Mouse (Mus musculus) CD4-positive, CD25-positive, alpha-beta regulatory T cell, adult 9 weeks (primary cell): ENCODE measurements around the gene Tmem126a. TPM values are rescaled to one million over a fixed set of nuclear protein-coding genes. Genes with fewer than 3 reads are reported as not detected.

Source experiments
- polyA plus RNA-seq: library from polyadenylated mRNA; unstranded; fragments of 100-300 nt; shearing (Covaris generic); gene quantifications from one replicate; pipeline ENCODE4 v1.2.1, GENCODE M21; 2017

Gene Tmem126a
- polyA plus RNA-seq = 95.0 TPM

DNA sequence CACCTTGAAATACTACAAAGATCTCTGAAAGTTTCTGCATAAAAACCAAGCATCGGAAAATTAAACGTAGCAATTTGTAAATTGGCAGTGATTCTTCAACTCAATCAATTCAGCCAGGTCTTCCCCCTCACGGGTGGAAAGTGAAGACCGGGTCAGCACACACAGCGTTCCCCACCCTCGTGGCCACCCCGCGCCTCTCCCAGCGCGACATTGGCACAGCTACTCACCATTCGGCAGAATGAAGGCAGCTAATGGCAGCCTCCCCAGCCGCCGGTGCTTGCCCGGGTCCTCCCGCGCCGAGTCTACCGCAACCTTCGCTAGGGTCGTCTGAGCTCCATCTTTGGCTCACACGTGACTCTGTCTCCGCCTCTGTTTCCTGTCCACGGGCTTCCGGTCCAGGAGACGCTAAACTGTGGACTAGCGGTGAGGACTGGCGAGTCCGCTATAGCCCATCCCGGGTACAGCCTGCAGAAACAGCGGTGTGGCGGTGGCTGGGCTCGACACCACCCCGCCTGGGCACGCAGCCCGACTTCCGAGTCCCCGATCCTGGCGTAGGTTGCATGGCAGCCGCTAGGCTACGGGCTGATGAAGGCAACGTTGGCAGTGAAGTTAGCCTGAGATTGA is at the start of gene Tmem126a:
Gene Tmem126a (minus strand): TSS at position 385 of the 624 bp plus-strand sequence.

DNA sequence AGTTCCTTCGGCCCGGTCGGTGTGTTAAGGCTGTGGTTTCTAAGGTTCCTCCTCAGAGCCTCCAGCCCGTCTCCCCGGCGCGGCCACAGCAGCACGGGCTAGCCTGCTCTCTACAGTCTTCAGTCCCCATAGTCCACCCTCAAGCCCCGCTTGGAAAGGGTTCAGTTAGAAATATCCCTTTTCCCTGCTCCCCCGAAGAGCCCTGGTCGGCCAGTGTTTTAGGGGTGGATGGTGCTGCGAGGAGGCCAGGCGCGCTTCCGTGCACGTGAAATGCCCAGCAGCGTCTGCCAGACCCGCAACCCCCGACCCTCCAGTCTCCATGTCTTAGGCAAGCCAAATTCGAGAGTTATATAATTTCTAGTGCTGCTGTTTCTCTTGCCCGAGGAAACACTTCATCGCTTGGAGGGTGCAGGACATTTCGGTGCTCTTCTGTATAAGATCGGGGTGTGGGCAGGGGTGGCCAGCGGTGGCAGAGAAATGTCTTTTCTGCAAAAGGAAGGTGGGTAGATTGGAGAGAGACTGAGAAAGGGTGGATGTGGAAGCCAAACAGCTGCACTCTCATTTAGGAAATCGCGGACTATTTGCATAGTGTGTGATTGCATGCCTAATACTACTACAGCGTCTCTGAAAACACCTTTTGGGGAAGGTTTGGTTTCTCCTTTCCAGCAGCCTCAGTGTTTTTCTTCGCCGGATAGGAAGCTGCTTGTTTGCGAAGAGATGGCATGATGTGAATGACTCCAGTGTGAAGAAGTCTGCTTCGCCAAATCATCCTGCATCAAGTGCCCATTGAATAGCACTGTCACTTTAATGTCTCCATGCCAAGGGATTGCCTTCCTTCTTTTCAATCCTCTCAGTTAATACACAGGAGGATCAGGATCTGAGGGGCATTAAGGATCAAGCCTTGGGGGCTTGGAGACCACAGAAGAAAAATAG is 19.6 kb upstream of the Tmem126a start, which contains the start of gene Dlg2:
Gene Dlg2 (plus strand): TSS at position 360 of the 933 bp plus-strand sequence.

DNA sequence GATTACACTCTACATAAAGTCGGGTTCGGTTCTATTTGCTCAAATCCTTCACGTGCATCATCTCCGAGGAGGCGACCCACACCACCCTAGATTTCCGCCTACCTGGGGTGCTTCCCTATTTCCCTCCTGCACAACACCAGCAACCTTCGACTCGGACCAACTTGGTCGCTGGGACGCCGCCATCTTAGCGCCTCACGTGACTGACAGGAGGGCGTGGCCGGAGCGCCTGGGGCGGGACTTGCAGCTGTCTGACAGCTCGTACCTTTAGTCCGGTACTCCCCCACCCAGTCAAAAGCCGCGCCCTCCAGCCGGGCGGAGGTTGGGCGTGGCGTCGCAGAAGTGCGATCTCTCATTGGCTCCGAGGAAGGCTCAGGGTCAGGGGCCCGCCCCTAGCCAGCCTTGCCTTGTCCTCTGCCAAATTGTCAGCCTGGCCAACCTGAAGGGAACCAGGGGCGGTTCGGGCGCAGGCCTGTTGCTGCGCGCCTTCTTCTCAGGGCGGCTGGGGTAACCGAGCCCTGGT is 18.8 kb upstream of the Tmem126a start, which contains the start of gene Tmem126b:
Gene Tmem126b (minus strand): TSS at position 209 of the 520 bp plus-strand sequence.

DNA sequence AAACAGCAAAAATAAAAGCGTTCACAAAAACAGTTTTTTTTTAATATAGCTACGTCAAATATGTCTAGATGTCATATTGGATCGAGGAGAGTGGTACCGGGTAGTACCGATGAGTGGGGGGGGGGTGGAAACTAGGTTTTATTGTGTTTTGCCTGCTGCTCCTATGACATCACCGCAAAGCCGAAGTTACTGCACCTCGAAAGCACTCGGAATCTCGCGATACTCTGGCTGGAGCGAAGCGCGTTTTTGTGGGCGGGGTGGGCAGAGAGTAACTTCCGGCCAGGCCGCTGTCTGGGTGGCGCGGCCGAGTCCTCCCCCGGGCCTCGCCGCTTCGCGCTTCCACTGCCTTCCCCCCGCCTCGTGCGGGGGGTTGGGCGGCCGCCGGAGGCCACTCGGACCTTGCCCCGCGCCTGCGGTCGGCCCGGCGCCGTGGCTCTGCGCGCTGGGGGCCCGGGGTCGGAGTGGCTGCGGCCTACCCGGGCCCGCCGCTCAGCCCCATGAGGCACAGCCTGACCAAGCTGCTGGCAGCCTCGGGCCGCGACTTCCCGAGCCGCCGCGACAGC is 14.4 kb downstream of the Tmem126a start, which contains the start of gene Crebzf:
Gene Crebzf (plus strand): TSS at position 212 of the 563 bp plus-strand sequence.

DNA sequence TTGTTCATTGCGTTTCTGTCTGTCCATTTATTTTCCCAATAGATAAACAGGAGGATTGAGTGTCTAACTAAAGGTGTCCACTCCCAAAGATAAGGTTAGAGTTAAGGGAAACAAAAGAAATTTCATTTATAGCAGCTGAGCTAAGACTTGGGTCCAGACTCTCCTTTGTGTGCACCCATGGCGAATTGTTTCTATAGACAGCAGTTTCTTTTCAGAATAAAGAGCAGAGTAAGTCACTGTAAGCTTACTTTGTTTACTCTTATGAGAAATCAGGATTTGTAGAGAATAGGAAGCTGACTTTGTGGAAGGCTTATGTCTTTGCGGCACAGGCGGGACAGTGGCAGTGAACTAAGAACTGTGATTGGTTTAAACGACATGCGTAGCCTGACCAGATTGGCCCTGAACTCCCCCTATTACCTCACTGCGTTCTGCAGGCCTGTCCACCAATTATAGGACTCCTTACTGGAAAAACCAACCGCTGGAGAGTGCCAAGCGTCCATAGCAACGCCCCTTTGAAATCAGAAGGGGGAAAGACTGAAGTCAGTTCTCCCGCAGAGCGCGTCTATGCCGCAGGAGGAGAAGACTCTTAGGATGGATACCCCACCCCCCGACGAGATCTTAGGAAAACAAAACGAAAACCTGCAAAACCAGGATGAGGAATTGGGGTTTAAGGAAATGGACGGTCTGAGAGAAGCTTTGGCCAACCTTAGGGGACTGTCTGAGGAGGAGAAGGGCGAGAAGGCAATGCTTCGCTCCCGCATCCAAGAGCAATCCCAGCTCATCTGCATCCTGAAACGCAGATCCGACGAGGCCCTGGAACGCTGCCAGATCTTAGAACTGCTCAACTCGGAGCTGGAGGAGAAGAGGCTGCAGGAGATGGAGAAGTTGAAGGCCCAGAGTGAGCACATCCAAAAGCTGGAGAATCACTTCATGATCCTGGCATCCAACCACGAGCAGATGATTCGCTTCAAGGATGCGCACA is 30.7 kb downstream of the Tmem126a start, which contains the start of gene Ccdc89:
Gene Ccdc89 (plus strand): TSS at position 558 of the 982 bp plus-strand sequence.

Other genes starting within 250 kb of the Tmem126a start
- not detected for gene Ccdc83, start 191.5 kb downstream of the Tmem126a start, polyA plus RNA-seq
- 70.7 TPM for gene Sytl2, start 155.0 kb downstream of the Tmem126a start, polyA plus RNA-seq
- not detected for gene Ccdc89, start 30.7 kb downstream of the Tmem126a start, polyA plus RNA-seq
- gene Crebzf, start 14.5 kb downstream of the Tmem126a start, polyA plus RNA-seq = 13.6 TPM
- gene Tmem126b, start 18.8 kb upstream of the Tmem126a start, polyA plus RNA-seq = 41.1 TPM
- gene Dlg2, start 19.4 kb upstream of the Tmem126a start, polyA plus RNA-seq = 0.45 TPM